In the genomic region with DNA sequence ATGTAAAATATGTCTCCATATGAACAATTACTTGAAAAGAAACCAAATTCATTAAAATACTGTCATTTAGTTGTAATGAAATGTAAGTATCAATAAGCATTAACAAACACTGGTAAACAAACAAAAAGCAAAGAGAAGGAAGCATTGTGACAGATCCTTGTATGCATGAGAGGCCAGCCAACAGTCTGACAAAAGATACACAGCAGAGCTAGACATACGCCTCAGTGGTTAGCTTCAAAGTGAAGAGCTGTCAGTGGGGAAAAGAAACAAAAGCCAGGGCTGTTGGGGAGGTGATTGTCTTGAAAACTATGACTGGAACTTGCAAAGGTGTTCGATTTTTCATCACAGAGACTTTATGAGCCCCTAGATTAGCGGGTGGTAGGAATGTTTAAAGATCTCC, we compare ENCODE assay signal across 20 mouse cellular contexts.
A peak's percentile ranks its signal among the peaks of the same experiment; 100 is the strongest.
DNase-seq lines count a peak whose midpoint lies in the region; ATAC-seq and TF ChIP-seq lines count a peak whose summit lies in the region.
"Had no signal": no experiment of that assay in that cellular context is flagged by ENCODE, and none has a peak within 500 bp of the region (broad histone marks: within the 10 kb centered on the region; RNA-seq: fewer than 3 reads in every experiment).

No protein-coding gene starts in this region.

- H3K9ac ChIP-seq in kidney, embryonic 14.5 days (ENCODE audit: low read depth, low read length): no peak overlapping the region
- no peak overlapping the region for H3K9ac ChIP-seq in kidney, postnatal 0 days (ENCODE audit: low read depth, low read length)
- no peak overlapping the region for H3K9ac ChIP-seq in kidney, embryonic 16.5 days (replicated peaks; ENCODE audit: low read length)
- H3K9ac ChIP-seq: embryonic facial prominence, embryonic 12.5 days; forebrain, embryonic 13.5 days; forebrain, embryonic 15.5 days; forebrain, postnatal 0 days had no signal

- H3K36me3 ChIP-seq in kidney, embryonic 14.5 days (ENCODE audit: control insufficient read depth, insufficient read depth, low read length): no peaks in the 10 kb centered on the region
- H3K36me3 ChIP-seq in kidney, postnatal 0 days (ENCODE audit: insufficient read depth, low read length): no peaks in the 10 kb centered on the region
- no peaks in the 10 kb centered on the region for H3K36me3 ChIP-seq in kidney, embryonic 16.5 days (ENCODE audit: insufficient read depth, low read length)
- H3K36me3 ChIP-seq: embryonic facial prominence, embryonic 10.5 days; embryonic facial prominence, embryonic 12.5 days; forebrain, embryonic 15.5 days had no signal

- no peak overlapping the region for H3K4me2 ChIP-seq in kidney, embryonic 14.5 days (replicated peaks; ENCODE audit: low read depth, low read length)
- H3K4me2 ChIP-seq in kidney, postnatal 0 days (ENCODE audit: low read length): no peak overlapping the region
- no peak overlapping the region for H3K4me2 ChIP-seq in kidney, embryonic 16.5 days (replicated peaks; ENCODE audit: low read depth, low read length)
- H3K4me2 ChIP-seq: embryonic facial prominence, embryonic 12.5 days; forebrain, embryonic 13.5 days; forebrain, embryonic 15.5 days had no signal

- no peak overlapping the region for H3K4me3 ChIP-seq in kidney, embryonic 14.5 days (ENCODE audit: low read length)
- H3K4me3 ChIP-seq in kidney, postnatal 0 days (replicated peaks; ENCODE audit: low read depth, low read length): no peak overlapping the region
- H3K4me3 ChIP-seq in kidney, embryonic 16.5 days (ENCODE audit: low read length): no peak overlapping the region
- H3K4me3 ChIP-seq: embryonic facial prominence, embryonic 10.5 days; embryonic facial prominence, embryonic 12.5 days; forebrain, embryonic 13.5 days; forebrain, embryonic 15.5 days had no signal

- ATAC-seq in kidney, embryonic 14.5 days (ENCODE audit: low FRiP score, low TSS enrichment): peak; percentile 57; the same call in 1 of the 2 replicates
- no peak for ATAC-seq in kidney, postnatal 0 days (replicated peaks; ENCODE audit: low FRiP score, low read depth)
- ATAC-seq in kidney, embryonic 16.5 days (ENCODE audit: low FRiP score, low TSS enrichment): no peak
- ATAC-seq: activated CD4-positive, CD25-positive, alpha-beta regulatory T cell, adult 4 months; forebrain, embryonic 13.5 days; forebrain, embryonic 15.5 days; forebrain, postnatal 0 days; Patski had no signal

- H3K27ac ChIP-seq in kidney, embryonic 14.5 days (ENCODE audit: low read depth, low read length): no peak overlapping the region
- no peak overlapping the region for H3K27ac ChIP-seq in kidney, postnatal 0 days
- H3K27ac ChIP-seq in kidney, embryonic 16.5 days (ENCODE audit: low read length): no peak overlapping the region
- H3K27ac ChIP-seq: embryonic facial prominence, embryonic 10.5 days; embryonic facial prominence, embryonic 12.5 days; forebrain, embryonic 13.5 days; forebrain, embryonic 15.5 days had no signal

- no peak for DNase-seq in kidney, adult 8-10 months
- DNase-seq in kidney, postnatal 0 days (ENCODE audit: low spot score): peak; percentile 17
- no peak for DNase-seq in heart, postnatal 25 days (ENCODE audit: low spot score)
- DNase-seq: adrenal gland, adult 8-10 months; adrenal gland, postnatal 14 days; adrenal gland, postnatal 36 days; cerebellum, adult 11-12 months; cerebellum, adult 2 months; cerebellum, adult 9-10 months; cerebellum, postnatal 10 days; cerebellum, postnatal 25 days; forebrain, postnatal 0 days had no signal

- H3K4me1 ChIP-seq in kidney, embryonic 14.5 days (ENCODE audit: control insufficient read depth, insufficient read depth, low read length): no peaks in the 10 kb centered on the region
- no peaks in the 10 kb centered on the region for H3K4me1 ChIP-seq in kidney, postnatal 0 days (replicated peaks; ENCODE audit: insufficient read depth, low read length)
- no peaks in the 10 kb centered on the region for H3K4me1 ChIP-seq in kidney, embryonic 16.5 days (ENCODE audit: insufficient read depth, low read length)
- H3K4me1 ChIP-seq: embryonic facial prominence, embryonic 12.5 days; forebrain, embryonic 13.5 days; forebrain, embryonic 15.5 days had no signal

- 55% methylated on average over 3 of the region's 3 CpGs for WGBS in kidney, embryonic 14.5 days
- WGBS in kidney, postnatal 0 days: 39% methylated on average over 3 of the region's 3 CpGs
- 44% methylated on average over 3 of the region's 3 CpGs for WGBS in kidney, embryonic 16.5 days

- H3K27me3 ChIP-seq in kidney, embryonic 14.5 days (ENCODE audit: control insufficient read depth, insufficient read depth, low read length): no peaks in the 10 kb centered on the region
- no peaks in the 10 kb centered on the region for H3K27me3 ChIP-seq in kidney, postnatal 0 days (ENCODE audit: insufficient read depth, low read length)
- no peaks in the 10 kb centered on the region for H3K27me3 ChIP-seq in kidney, embryonic 16.5 days (ENCODE audit: insufficient read depth, low read length)
- H3K27me3 ChIP-seq: embryonic facial prominence, embryonic 12.5 days; forebrain, embryonic 13.5 days; forebrain, embryonic 15.5 days had no signal

- H3K9me3 ChIP-seq in kidney, embryonic 14.5 days (ENCODE audit: control insufficient read depth, low read length): no peaks in the 10 kb centered on the region
- no peaks in the 10 kb centered on the region for H3K9me3 ChIP-seq in kidney, postnatal 0 days (replicated peaks; ENCODE audit: low read length)
- no peaks in the 10 kb centered on the region for H3K9me3 ChIP-seq in kidney, embryonic 16.5 days (ENCODE audit: low read length)
- H3K9me3 ChIP-seq: embryonic facial prominence, embryonic 10.5 days; embryonic facial prominence, embryonic 12.5 days; forebrain, embryonic 13.5 days; forebrain, embryonic 15.5 days had no signal

- intact Hi-C loops in heart, postnatal 25 days (cut with DNase I): no loop called here

- no peak for TF ChIP-seq CTCF in kidney, postnatal 0 days (IDR thresholded peaks at IDR 0.05; ENCODE audit: low read depth)
